Mouse (Mus musculus): ENCODE data around the gene Lamc3.

The Lamc3 gene

DNA sequence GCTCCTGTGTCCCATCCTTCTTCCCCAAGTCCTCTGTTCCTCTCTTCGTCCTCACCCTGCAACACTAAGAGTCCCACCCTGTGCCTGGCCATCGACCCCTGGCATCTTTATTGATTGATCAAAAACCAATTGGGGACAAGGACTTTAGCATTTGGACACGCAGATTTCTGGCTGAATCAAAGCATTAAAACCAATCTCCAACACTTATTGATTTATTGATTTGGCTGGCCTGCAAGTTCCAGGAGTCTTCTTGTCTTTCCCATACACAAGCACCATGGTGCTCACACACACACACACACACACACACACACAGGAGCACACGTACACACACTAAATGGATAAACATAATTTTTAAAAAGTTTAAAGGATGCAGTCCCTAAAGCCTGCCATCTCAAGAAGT, 55.9 kb downstream of the Lamc3 start:
- DNase-seq, result no peak

DNA sequence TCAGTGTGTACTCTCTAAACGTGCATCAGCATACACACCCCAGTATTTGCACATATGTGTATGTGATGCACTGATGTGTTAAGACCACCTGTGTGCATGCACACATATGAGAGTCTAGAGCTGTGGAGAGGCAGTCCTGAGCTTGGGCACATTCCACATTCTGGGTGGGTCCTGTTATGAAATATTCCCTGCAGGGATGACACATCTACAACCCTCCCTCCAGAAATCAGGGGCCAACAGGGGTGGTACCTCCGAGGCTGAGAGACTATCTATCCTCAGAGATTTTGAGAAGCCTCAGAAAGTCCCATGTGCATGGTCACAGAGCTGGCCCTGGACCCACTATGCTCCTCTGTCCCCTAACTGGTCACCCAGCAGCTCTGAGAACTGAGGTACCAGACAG, 58.5 kb downstream of the Lamc3 start:
- no peak for DNase-seq

DNA sequence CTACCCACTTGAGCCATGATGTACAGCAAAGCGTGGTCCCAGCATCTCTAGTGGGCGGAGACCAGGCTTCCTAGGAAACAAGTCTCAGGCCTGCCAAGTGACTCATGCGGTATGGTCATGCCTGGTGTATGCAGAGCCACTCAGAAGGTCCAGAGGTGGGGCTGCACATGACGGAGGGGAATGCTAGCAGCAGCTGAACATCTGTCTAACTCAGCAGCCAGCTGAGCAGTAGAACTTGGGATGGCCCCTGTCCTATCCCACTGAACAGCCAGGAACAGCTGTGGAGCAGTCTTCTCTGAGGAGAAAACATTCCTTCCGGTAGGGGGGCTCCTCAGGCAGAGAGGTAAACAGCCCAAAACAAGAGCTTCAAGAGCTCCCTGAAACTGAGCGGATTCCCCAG, 61.3 kb downstream of the Lamc3 start:
- DNase-seq, result no peak

- DNase-seq, result no peak
These were observed 61.7 kb downstream of the Lamc3 start for GRCm38 (mm10) chr2:31948801-31949200.

DNA sequence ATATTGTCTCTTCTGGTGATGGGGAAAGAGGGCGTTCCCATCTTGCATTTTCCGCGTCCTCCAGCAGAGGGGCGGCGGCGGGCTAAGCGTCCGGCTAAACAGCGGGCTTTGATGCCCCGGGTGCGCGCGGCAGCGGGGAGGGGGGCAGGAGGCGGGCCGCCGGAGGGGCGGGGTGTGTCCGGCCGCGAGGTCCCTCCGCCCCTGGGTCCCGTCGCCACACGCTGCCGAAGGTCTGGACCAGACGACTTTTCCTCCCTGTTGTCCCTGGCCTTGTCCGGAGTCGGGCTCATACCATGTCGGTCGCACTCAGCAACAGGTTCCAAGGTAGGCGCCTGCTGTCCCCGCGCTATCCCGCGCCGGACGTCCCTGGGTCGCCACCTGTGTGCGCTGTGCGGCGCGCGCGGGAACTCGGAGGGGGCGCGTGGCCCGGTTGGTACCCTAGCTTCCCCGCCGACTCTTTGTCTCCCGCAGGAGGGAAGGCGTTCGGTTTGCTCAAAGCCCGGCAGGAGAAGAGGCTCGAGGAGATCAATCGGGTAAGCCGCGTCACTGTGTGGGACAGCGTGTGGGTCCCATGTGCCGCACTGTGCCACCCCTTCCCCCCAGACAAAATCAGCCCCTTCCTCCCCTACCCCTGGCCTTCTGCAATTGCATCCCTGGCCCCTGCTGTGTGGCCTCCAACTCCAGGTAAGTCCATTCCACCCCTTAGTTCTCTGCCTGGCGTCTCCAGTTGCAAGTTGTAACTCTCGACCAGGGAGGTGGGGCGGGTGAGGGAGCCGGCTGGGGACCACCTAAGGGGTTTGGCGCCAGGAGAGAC, 63.2 kb downstream of the Lamc3 start, which contains the start of gene Aif1l:
TSS of gene Aif1l (plus strand) at position 82 of the 814 bp plus-strand sequence.
- peak; percentile 92 for DNase-seq

- DNase-seq, result peak; percentile 41
These were observed 63.9 kb downstream of the Lamc3 start for GRCm38 (mm10) chr2:31950966-31951365.

DNA sequence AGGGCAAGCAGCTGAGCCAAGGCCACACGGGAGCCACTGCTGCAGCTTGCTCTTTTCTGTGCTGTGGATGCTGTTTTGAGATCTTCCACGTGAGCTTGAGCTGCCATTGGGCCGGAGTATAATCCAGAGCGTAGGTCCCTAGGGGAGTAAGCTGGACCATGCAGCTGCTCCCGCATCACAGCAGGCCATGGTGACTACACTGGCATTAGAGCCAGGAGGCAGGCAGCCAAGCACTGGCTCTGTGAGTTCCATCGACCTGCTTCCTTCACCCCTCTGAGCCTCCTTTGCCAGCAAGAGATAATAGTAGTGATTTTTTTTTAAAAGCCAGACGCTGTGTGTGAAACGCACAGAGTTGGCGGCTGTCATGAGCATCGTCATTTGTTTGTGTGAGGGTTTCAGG, 65.1 kb downstream of the Lamc3 start:
- DNase-seq, result no peak

- no peak for DNase-seq
These were observed 65.6 kb downstream of the Lamc3 start for GRCm38 (mm10) chr2:31952725-31953124.

DNA sequence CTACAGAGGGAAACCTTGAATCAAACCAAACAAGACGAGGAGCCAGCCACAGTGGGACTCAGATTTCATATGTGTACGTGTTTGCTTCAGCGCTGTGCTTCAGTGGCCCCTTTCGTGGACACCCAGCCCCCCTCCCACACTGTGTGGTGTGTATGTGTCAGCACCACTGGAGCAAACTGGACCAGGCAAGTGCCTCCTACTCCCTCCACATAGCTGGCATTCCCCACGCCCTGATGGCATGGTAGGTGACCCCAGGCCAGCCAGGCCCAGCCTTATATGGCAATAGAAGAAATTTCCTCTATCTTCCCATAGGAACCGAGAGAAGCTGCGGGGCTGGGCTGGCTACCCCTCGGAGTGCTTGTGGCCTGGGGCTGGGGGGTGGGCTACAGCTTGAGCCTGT, 66.6 kb downstream of the Lamc3 start:
- no peak for DNase-seq

DNA sequence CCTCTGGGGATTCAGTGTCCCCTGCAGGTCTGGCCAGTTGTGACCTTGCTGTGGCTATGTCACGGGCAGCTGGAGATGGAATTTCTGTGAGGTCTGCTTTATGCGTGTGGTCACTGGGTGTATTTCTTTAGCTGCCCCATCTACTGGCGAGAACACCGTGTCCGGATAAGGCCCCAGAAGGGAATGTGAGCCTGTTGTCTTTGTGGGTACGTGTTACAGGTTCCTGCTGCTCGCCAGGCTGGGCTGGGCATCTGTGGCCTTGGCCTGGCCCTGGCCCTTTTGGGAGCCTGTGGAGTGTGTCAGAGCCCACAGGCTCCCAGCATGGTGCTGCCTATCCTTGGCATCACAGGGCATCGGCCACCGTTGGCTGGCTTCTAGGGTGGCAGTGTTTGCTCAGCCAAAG, 67.7 kb downstream of the Lamc3 start:
- no peak for DNase-seq

DNA sequence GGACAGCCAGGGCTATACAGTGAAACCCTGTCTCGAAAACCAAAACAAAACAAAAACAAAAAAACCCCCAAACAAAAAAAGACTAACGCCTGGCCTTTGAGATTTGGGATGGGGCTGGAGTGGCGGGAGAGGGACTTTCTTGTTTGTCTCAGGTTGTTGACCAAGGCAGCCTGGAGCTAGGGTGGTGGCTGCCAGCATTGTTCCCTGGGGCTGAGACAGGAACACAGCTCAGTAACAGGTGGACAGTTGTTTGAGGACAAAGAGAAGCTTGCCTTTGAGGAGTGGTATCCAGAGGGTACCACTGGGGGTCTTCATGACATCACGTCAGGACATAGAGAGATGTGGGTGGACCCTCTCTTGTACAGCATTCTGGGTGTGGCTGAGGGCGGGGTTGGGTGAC, 68.6 kb downstream of the Lamc3 start:
- no peak for DNase-seq

DNA sequence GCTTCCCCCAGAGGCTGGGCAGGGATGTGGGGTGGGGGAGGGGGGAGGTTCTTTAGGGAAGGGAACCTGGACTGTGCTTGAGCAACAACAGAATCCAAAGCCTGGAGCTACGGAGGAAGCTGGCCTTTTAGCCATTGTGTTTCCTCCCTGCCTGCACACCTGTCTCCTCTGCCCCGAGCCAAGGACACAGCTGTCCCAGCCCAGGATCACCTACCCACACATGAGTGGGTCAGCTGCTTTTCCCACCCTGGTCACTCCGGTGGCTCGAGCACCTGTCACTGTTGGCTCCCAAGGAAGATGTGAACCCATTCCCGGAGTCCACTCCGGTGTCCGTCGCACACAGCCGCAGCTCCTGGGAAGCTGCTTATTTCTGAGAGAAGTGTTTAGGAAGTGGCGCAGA, 70.1 kb downstream of the Lamc3 start:
- DNase-seq, result no peak

- no peak for DNase-seq
These were observed 73.9 kb downstream of the Lamc3 start for GRCm38 (mm10) chr2:31960986-31961385.

GRCm38 (mm10) chr2:31961791-31962222, 74.7 kb downstream of the Lamc3 start:
- no peak for DNase-seq

GRCm38 (mm10) chr2:31962501-31963224, 75.6 kb downstream of the Lamc3 start:
- no peak for DNase-seq

DNA sequence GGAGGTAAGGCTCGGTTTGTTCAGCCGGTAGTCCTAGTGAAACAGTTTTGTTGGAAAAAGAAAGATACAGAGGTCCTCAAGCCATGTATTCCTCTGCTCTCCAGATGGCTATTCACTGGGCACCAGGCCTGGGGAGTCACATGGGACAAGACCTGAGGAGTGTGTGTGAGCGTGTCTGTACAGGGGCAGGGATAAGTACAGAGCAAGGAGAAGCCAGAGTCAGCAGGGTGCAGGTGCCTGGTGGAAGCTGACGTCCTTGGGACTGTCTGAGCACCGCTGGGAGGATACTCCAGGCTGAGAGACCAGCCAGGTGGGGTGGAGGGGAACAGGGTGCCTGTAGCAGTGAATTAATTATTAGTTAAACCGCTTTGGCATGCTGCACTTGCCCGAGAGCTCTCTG, 76.4 kb downstream of the Lamc3 start:
- no peak for DNase-seq

- no peak for DNase-seq
These were observed 77.1 kb downstream of the Lamc3 start for GRCm38 (mm10) chr2:31964191-31964590.

- peak; percentile 46 for DNase-seq
These were observed 78.0 kb downstream of the Lamc3 start for GRCm38 (mm10) chr2:31965110-31965509.

- DNase-seq, result no peak
These were observed 79.7 kb downstream of the Lamc3 start for GRCm38 (mm10) chr2:31966801-31967200.

GRCm38 (mm10) chr2:31972589-31972988, 85.5 kb downstream of the Lamc3 start:
- no peak for DNase-seq

DNA sequence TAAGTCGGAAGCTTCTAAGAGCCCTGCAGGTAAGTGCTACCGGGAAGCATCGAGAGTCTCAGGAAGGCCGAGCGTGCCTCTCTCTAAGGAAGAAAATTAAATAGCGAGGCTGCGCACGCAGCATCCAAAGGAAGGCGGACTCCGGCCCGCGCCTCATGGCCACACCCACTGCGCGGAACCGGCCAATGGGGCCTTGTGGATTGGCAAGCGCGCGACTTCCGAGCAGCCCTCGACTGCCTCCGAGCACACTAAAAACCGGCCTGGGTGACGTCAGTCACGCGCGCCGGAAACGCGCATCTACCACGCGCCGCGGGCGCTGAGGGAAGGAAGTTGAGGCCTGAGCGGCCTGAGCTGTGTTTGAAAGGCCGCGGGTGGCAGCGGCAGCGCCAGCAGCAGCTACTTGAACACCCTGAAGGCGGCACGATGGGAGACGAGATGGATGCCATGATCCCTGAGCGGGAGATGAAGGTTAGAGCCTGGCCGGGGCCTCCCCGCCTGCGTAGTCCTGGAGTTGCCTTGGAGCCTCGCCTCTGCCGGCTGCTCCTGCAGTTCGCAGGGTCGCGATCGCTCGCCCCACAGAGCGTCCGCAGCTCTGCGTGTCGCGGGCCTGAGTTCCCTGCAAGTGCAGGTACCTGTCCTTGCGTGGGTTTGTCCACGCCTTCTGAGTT, 87.2 kb downstream of the Lamc3 start, which contains the start of gene Nup214:
TSS of gene Nup214 (plus strand) at position 296 of the 668 bp plus-strand sequence.
- DNase-seq, result peak; percentile 100

GRCm38 (mm10) chr2:31974809-31975371, 87.8 kb downstream of the Lamc3 start:
- no peak for DNase-seq

- no peak for DNase-seq
These were observed 100.7 kb downstream of the Lamc3 start for GRCm38 (mm10) chr2:31987774-31988173.

Measured in embryo, embryonic 11 days (tissue).